Mouse (Mus musculus): ENCODE data around the gene Tsc22d4. TPM values are rescaled to one million over a fixed set of nuclear protein-coding genes. Genes with fewer than 3 reads are reported as not detected.
A peak's percentile ranks its signal among the peaks of the same experiment; 100 is the strongest.
"Not testable (repeated sequence)": the region's sequence is repeated elsewhere in the genome, so short reads cannot be mapped to it uniquely, and the experiment has no call there.

Tsc22d4 gene
- polyA plus RNA-seq, 1 experiment from 2014 or later, result 134 TPM

DNA sequence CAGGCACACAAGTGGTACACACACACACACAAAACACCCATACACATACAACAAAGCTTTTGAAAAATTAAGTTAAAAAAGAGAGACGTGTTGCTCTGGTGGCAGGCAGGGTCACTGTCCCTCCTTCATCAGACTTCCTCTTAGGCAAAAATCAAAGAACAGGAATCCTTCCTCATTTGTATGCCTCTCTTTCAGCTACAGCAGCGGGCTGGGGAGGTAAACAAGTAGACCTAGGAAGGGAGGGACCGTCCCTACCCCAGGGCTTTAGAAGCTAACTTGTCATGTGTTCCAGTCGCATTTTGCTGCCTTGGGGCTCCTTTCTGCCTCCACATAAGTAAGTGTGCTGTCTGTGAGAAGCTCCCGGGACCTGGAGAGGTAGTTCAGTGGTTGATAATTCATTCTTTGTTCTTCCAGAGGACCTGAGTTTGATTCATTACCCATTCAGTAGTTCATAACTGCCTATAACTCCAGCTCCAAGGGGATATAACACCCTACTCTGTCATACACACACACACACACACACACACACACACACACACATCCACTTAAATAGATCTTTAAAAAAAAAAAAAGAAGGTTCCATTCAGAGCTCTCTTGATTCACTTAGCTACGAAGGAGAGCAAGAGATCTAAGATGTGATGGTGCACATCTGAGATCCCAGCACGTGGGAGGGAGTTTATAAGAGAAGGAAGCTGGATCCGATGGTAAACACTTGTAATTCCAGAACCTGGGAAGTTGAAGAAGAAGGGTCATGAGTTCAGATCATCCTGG, 27.3 kb upstream of the Tsc22d4 start:
- ATAC-seq (ENCODE audit: low read depth) (no peak), DNase-seq (ENCODE audit: low spot score) (no peak)
- 59% methylated on average over 8 of the region's 8 CpGs for WGBS
- no peak overlapping the region for H3K27ac ChIP-seq (replicated peaks; ENCODE audit: low read depth, low read length)
- no peaks in the 10 kb centered on the region for H3K4me1 ChIP-seq (ENCODE audit: control insufficient read depth, insufficient read depth, low read length)
- no peak overlapping the region for H3K4me2 ChIP-seq (ENCODE audit: low read depth, low read length)
- H3K27me3 ChIP-seq (replicated peaks; ENCODE audit: control insufficient read depth, insufficient read depth, low read length), result no peaks in the 10 kb centered on the region
- H3K4me3 ChIP-seq (ENCODE audit: low read depth, low read length), result no peak overlapping the region
- no peaks in the 10 kb centered on the region for H3K9me3 ChIP-seq (ENCODE audit: control insufficient read depth, low read length)
- H3K36me3 ChIP-seq (ENCODE audit: control insufficient read depth, insufficient read depth, low read length), result no peaks in the 10 kb centered on the region
- H3K9ac ChIP-seq (ENCODE audit: low read depth, low read length), result no peak overlapping the region

DNA sequence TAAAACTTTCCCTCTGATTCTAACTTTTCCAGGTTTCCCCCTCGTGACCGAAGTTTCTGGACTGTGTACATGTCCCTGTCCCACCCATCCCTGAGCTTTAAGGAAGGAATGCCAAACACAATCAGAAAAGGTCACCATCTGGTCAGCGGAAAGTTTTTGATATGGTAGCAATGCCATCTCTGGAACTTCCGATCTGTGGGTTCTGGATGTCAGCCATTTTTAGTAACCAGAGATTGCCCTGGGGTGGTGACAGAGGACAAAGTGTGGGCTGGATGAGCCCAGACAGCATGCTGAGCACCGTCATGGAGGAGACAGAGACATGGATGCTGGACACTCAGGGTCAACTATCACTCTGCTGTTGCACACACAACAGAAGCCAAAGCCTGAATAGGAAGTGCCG, 26.4 kb upstream of the Tsc22d4 start:
- Histone ChIP-seq H3K4me2 (ENCODE audit: low read depth, low read length) (no peak overlapping the region), H3K27ac (replicated peaks; ENCODE audit: low read depth, low read length) (no peak overlapping the region), H3K9ac (ENCODE audit: low read depth, low read length) (no peak overlapping the region), H3K4me3 (ENCODE audit: low read depth, low read length) (no peak overlapping the region), H3K27me3 (replicated peaks; ENCODE audit: control insufficient read depth, insufficient read depth, low read length) (no peaks in the 10 kb centered on the region), H3K36me3 (ENCODE audit: control insufficient read depth, insufficient read depth, low read length) (no peaks in the 10 kb centered on the region), H3K9me3 (ENCODE audit: control insufficient read depth, low read length) (no peaks in the 10 kb centered on the region), H3K4me1 (ENCODE audit: control insufficient read depth, insufficient read depth, low read length) (no peaks in the 10 kb centered on the region)
- no peak for DNase-seq (ENCODE audit: low spot score)
- WGBS, result 80% methylated on average over 6 of the region's 6 CpGs
- no peak for ATAC-seq (ENCODE audit: low read depth)

DNA sequence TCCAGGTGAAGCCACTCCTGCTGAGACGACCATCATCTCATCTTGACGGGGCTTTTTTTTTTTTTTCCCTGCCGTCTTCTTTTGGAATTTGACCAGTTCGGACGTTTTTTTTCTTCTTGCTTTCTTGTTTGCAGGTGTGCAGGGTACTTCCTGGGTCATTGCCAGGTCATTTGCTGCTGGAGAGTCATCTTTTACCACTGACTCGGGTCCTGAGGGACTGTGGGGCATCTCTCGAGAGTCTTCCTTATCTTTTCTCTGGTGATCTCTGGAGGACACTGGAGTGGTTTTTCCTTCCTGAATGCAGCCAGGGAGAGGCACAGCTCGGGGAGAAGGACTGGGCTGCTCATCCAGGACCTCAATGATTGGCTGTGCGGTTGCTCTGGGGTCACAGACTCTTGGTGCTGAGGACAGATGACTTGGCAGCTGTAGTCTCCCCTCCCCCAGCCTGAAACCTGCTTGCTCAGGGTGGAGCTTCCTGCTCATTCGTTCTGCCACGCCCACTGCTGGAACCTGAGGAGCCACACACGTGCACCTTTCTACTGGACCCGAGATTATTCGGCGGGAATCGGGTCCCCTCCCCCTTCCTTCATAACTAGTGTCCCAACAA, 24.9 kb upstream of the Tsc22d4 start:
- H3K36me3 ChIP-seq (ENCODE audit: control insufficient read depth, insufficient read depth, low read length); H3K4me3 ChIP-seq (ENCODE audit: low read depth, low read length); H3K9ac ChIP-seq (ENCODE audit: low read depth, low read length); H3K27me3 ChIP-seq (replicated peaks; ENCODE audit: control insufficient read depth, insufficient read depth, low read length); H3K9me3 ChIP-seq (ENCODE audit: control insufficient read depth, low read length); H3K27ac ChIP-seq (replicated peaks; ENCODE audit: low read depth, low read length); H3K4me1 ChIP-seq (ENCODE audit: control insufficient read depth, insufficient read depth, low read length): not testable (repeated sequence)
- WGBS, result 15% methylated on average over 9 of the region's 16 CpGs
- ATAC-seq (ENCODE audit: low read depth) (peak; percentile 47; the same call in 1 of the 2 replicates), DNase-seq (ENCODE audit: low spot score) (peak; percentile 46)
- H3K4me2 ChIP-seq (ENCODE audit: low read depth, low read length), result peak overlapping the region; percentile 40

DNA sequence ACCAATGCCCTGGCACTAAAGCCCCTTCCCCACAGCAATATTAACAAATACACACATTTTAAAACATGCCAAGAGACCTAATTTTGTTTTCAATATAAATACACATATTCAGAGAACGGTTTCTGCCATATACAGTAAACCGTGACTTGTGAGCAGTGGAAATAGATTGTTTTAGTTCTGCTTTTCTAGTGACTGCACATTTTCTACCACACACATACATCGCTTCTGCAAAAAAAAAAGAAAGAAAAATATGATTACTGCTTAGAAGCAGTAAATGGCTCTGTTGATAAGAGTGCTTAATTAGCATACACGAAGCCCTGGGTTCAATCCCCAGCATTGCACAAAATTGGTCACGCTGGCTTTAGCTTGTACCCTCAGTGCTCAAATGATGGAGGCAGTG, 21.7 kb upstream of the Tsc22d4 start:
- DNase-seq (ENCODE audit: low spot score) (no peak), ATAC-seq (ENCODE audit: low read depth) (no peak)
- 81% methylated on average over 5 of the region's 5 CpGs for WGBS
- no peaks in the 10 kb centered on the region for H3K4me1 ChIP-seq (ENCODE audit: control insufficient read depth, insufficient read depth, low read length)
- no peak overlapping the region for H3K9ac ChIP-seq (ENCODE audit: low read depth, low read length)
- no peaks in the 10 kb centered on the region for H3K27me3 ChIP-seq (replicated peaks; ENCODE audit: control insufficient read depth, insufficient read depth, low read length)
- H3K4me2 ChIP-seq (ENCODE audit: low read depth, low read length), result no peak overlapping the region
- no peaks in the 10 kb centered on the region for H3K9me3 ChIP-seq (ENCODE audit: control insufficient read depth, low read length)
- H3K36me3 ChIP-seq (ENCODE audit: control insufficient read depth, insufficient read depth, low read length), result no peaks in the 10 kb centered on the region
- no peak overlapping the region for H3K4me3 ChIP-seq (ENCODE audit: low read depth, low read length)
- no peak overlapping the region for H3K27ac ChIP-seq (replicated peaks; ENCODE audit: low read depth, low read length)

DNA sequence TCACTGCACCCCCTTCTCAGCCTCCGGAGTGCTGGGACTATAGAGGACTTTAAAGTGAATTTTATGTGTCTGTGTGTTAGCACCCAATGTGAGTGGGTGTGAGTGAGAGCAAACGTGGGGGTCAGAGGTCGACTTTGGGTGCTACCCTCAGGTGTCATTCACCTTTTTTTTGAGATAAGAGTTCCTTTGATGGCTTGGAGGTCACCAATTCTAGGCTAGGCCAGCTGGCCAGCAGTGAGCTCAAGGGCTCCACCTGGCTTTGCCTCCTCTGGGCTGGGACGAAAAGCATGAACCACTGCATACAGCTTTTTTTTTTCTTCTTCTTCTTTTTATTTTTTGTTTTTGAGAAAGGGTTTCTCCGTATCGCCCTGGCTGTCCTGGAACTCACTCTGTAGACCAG, 18.8 kb upstream of the Tsc22d4 start:
- Histone ChIP-seq H3K27ac (replicated peaks; ENCODE audit: low read depth, low read length) (no peak overlapping the region), H3K36me3 (ENCODE audit: control insufficient read depth, insufficient read depth, low read length) (0 out of 2 replicates have a peak, but pooled peaks cover 4% of the 10 kb centered on the region), H3K27me3 (replicated peaks; ENCODE audit: control insufficient read depth, insufficient read depth, low read length) (no peaks in the 10 kb centered on the region), H3K4me2 (ENCODE audit: low read depth, low read length) (no peak overlapping the region), H3K4me1 (ENCODE audit: control insufficient read depth, insufficient read depth, low read length) (no peaks in the 10 kb centered on the region), H3K9ac (ENCODE audit: low read depth, low read length) (no peak overlapping the region), H3K9me3 (ENCODE audit: control insufficient read depth, low read length) (no peaks in the 10 kb centered on the region), H3K4me3 (ENCODE audit: low read depth, low read length) (no peak overlapping the region)
- no peak for ATAC-seq (ENCODE audit: low read depth)
- WGBS, result 69% methylated on average over 6 of the region's 6 CpGs
- DNase-seq (ENCODE audit: low spot score), result no peak

DNA sequence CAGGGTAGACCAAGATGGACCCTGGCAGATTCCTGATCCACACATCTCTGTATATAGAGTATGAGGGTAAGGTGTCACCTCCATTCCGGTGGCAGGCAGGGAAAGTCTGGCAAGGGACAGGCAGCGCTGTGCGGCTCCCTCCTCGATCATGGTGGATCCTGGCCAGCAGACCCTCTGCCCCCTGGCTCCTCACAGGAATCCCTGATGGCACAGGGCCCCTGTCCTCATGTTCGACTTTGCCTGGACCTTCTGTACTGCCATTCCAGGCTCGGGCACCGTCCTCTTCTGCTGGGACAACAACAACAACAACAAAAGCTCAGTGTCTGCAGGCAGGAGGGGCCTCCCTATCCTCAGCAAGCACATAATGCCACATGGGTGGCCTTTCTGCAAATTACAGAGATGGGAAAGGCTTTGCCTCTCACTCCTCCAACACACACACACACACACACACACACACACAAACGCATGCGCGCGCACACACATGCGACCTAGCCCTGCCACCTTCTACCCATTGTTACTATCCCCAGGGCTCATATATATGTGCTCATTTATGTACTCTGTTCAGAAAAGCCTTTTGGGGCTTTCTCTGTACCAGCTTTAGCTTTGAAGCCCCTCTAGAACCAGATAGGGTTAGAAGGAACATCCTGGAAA, 11.8 kb upstream of the Tsc22d4 start:
- H3K4me3 ChIP-seq (ENCODE audit: low read depth, low read length), result no peak overlapping the region
- ATAC-seq (ENCODE audit: low read depth) (peak; percentile 13; the same call in 1 of the 2 replicates), DNase-seq (ENCODE audit: low spot score) (no peak)
- 80% methylated on average over 12 of the region's 12 CpGs for WGBS
- H3K27me3 ChIP-seq (replicated peaks; ENCODE audit: control insufficient read depth, insufficient read depth, low read length), result no peaks in the 10 kb centered on the region
- H3K4me2 ChIP-seq (ENCODE audit: low read depth, low read length), result no peak overlapping the region
- no peak overlapping the region for H3K27ac ChIP-seq (replicated peaks; ENCODE audit: low read depth, low read length)
- H3K4me1 ChIP-seq (ENCODE audit: control insufficient read depth, insufficient read depth, low read length), result no peaks in the 10 kb centered on the region
- no peaks in the 10 kb centered on the region for H3K9me3 ChIP-seq (ENCODE audit: control insufficient read depth, low read length)
- peaks cover 56% of the 10 kb centered on the region for H3K36me3 ChIP-seq (ENCODE audit: control insufficient read depth, insufficient read depth, low read length)
- H3K9ac ChIP-seq (ENCODE audit: low read depth, low read length), result no peak overlapping the region

DNA sequence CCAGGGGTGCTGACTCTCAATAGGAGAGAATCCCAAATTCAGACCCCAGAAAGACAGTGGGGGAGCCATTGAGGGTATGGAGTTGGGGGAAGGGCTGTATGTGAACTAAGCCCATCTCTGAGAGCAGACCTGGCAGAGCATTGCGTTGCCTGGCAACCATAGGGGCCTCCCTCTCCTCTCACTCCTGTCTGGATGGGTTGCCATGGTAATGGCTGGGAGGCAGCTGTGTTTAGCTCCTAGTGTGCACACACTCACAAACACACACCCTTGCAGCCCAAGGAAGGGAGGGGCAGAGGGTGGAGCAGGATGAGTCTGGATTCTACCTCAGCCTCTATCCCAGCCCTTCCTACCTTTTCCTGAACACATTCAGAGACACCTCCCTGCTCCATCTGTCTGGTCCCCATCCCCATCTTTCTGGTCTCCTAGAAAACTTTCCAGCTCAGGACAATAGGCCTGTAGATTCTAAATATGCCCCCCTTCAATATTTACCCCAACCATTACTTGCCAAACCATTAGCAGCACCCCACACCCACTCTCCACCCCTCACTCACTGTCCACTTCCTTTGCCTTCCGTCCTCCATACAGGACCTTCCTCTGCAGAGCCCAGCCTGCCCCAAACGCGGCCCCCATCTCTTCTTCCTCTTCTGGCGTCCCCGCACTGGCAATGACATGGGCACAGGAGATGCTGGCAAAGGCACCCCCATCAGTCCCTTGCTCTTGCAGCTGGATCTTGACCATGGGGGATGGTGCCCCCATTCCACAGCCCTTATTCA, 11.1 kb upstream of the Tsc22d4 start:
- Histone ChIP-seq H3K4me1 (ENCODE audit: control insufficient read depth, insufficient read depth, low read length) (no peaks in the 10 kb centered on the region), H3K4me2 (ENCODE audit: low read depth, low read length) (no peak overlapping the region), H3K9me3 (ENCODE audit: control insufficient read depth, low read length) (no peaks in the 10 kb centered on the region), H3K27me3 (replicated peaks; ENCODE audit: control insufficient read depth, insufficient read depth, low read length) (no peaks in the 10 kb centered on the region), H3K9ac (ENCODE audit: low read depth, low read length) (0 out of 2 replicates have a peak overlapping the region, but pooled peaks have one; percentile 10), H3K36me3 (ENCODE audit: control insufficient read depth, insufficient read depth, low read length) (peaks cover 56% of the 10 kb centered on the region), H3K27ac (replicated peaks; ENCODE audit: low read depth, low read length) (no peak overlapping the region; the same call in 1 of the 2 replicates), H3K4me3 (ENCODE audit: low read depth, low read length) (no peak overlapping the region)
- WGBS, result 72% methylated on average over 6 of the region's 6 CpGs
- ATAC-seq (ENCODE audit: low read depth) (peak; percentile 91), DNase-seq (ENCODE audit: low spot score) (peak; percentile 90)

DNA sequence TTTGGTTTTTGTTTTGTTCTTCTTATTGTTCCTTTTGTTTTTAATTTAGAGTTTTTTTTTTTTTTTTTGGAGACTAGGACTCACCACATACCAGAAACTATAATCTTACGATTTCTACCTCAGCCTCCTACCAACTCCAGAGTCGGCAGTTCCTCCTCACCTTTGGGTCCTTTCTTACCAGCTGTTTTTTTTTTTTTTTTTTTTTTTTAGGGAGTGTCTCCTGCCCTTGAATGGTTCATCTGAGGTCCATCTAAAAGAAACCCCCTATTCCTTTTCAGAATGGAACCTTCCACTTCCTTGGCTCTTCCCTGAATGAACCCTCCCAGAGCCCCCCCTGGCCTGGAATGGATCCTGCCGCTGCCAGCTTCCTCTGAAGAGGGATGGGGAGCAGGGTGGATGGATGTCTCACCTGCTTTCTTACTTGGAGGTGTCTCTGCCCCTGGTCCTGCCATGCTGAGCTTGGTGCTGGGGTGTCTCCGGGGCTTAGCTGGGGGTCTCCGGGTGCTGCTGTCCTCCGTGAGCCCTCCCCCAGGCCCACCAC, 8.1 kb upstream of the Tsc22d4 start:
- no peak for DNase-seq (ENCODE audit: low spot score)
- ATAC-seq (ENCODE audit: low read depth), result no peak
- H3K4me3 ChIP-seq (ENCODE audit: low read depth, low read length), result no peak overlapping the region
- peaks cover 48% of the 10 kb centered on the region for H3K36me3 ChIP-seq (ENCODE audit: control insufficient read depth, insufficient read depth, low read length)
- no peak overlapping the region for H3K27ac ChIP-seq (replicated peaks; ENCODE audit: low read depth, low read length)
- H3K4me2 ChIP-seq (ENCODE audit: low read depth, low read length), result no peak overlapping the region
- H3K9me3 ChIP-seq (ENCODE audit: control insufficient read depth, low read length), result no peaks in the 10 kb centered on the region
- H3K4me1 ChIP-seq (ENCODE audit: control insufficient read depth, insufficient read depth, low read length), result peaks cover 5% of the 10 kb centered on the region; the same call in 1 of the 2 replicates
- H3K27me3 ChIP-seq (replicated peaks; ENCODE audit: control insufficient read depth, insufficient read depth, low read length), result no peaks in the 10 kb centered on the region
- WGBS, result 90% methylated on average over 6 of the region's 6 CpGs
- H3K9ac ChIP-seq (ENCODE audit: low read depth, low read length), result no peak overlapping the region
